Mouse (Mus musculus): ENCODE measurements at regions not wholly inside any gene's neighbourhood (a gene's known extent, or its start where the extent isn't known, plus 50 kb on each side); places are given as distances from the start of the nearest gene placed in this dataset.

DNA sequence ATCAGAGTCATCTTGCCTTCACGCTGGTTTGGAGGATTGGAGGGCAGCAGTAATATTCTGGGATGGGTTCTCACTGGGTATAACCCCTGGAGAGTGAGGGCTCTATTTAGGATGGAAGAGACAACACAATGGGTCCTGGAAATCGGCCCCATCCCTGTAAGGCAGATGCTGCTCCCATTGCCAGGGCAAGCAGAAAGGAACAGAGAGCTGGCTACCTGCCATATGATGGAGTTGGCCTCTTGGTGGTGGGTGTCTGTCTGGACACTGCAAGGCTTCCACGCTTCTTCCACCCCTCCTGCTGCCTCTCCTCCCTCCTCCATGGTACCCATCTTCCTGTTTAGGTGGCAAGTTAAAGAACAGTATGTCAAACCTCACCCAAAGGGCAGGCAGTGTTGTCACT lies 308.6 kb downstream of the Glrx3 start:
- H3K27me3 ChIP-seq (ENCODE audit: control insufficient read depth, insufficient read depth, low read depth, low read length), result no peaks in the 10 kb centered on the region
- no peak overlapping the region for H3K27ac ChIP-seq (ENCODE audit: low read length)
- H3K9me3 ChIP-seq (replicated peaks; ENCODE audit: control insufficient read depth, low read length), result no peaks in the 10 kb centered on the region
- 46% methylated on average over 3 of the region's 3 CpGs for WGBS (ENCODE audit: insufficient replicate concordance)
- no peaks in the 10 kb centered on the region for H3K36me3 ChIP-seq (ENCODE audit: control insufficient read depth, insufficient read depth)
- no peaks in the 10 kb centered on the region for H3K4me1 ChIP-seq (ENCODE audit: control insufficient read depth, low read depth, low read length)
- H3K4me2 ChIP-seq (ENCODE audit: low read depth, low read length), result no peak overlapping the region
- no peak overlapping the region for H3K4me3 ChIP-seq (ENCODE audit: low read depth, low read length)
- H3K9ac ChIP-seq (ENCODE audit: low read depth, low read length), result no peak overlapping the region
- no peak for ATAC-seq (ENCODE audit: low read depth)

DNA sequence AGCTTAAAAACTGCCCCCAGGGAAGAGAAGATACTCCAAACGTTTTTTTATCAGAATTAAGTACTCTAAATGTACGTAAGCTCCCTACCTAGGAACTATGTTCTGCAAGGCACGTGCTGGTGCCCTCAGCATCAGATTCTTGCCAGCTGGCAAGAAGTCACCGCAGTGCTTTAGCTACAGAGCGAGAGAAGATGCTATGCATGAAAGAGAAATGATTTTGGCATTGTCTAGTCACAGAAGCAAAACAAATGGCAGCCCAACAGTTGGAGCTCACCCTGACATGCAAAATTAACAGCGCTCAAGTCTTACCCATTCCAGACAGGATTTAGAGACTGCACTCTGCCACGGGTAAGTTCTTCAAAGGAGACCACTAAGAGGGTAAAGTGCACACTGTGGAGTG lies 311.5 kb downstream of the Glrx3 start:
- Histone ChIP-seq H3K27me3 (ENCODE audit: control insufficient read depth, insufficient read depth, low read depth, low read length) (no peaks in the 10 kb centered on the region), H3K4me2 (ENCODE audit: low read depth, low read length) (no peak overlapping the region), H3K27ac (ENCODE audit: low read length) (no peak overlapping the region), H3K4me1 (ENCODE audit: control insufficient read depth, low read depth, low read length) (no peaks in the 10 kb centered on the region), H3K9ac (ENCODE audit: low read depth, low read length) (no peak overlapping the region), H3K36me3 (ENCODE audit: control insufficient read depth, insufficient read depth) (no peaks in the 10 kb centered on the region), H3K9me3 (replicated peaks; ENCODE audit: control insufficient read depth, low read length) (no peaks in the 10 kb centered on the region), H3K4me3 (ENCODE audit: low read depth, low read length) (no peak overlapping the region)
- 56% methylated on average over 7 of the region's 7 CpGs for WGBS (ENCODE audit: insufficient replicate concordance)
- ATAC-seq (ENCODE audit: low read depth), result no peak

DNA sequence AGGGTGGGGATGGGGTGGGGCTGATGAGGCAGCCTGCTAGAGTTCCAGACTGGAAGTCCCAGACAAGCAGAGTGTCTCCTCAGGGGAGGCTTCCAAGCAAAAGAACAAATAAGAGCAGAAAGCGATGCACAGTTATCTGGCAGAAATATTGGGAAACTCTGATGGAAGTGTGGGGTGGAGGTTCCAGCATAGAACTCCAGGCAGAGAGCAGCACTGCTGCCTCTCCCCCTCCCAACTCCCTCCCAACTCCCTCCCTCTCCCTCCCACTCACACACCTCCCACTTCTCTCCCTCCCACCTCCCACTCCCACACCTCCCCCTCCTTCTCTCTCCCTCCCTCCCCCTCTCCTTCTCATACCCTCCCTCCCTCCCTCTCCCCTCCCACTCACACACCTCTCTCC lies 313.3 kb downstream of the Glrx3 start:
- Histone ChIP-seq H3K4me1 (ENCODE audit: control insufficient read depth, low read depth, low read length) (no peaks in the 10 kb centered on the region), H3K4me3 (ENCODE audit: low read depth, low read length) (no peak overlapping the region), H3K27me3 (ENCODE audit: control insufficient read depth, insufficient read depth, low read depth, low read length) (no peaks in the 10 kb centered on the region), H3K27ac (ENCODE audit: low read length) (no peak overlapping the region), H3K4me2 (ENCODE audit: low read depth, low read length) (no peak overlapping the region), H3K36me3 (ENCODE audit: control insufficient read depth, insufficient read depth) (no peaks in the 10 kb centered on the region), H3K9ac (ENCODE audit: low read depth, low read length) (no peak overlapping the region), H3K9me3 (replicated peaks; ENCODE audit: control insufficient read depth, low read length) (no peaks in the 10 kb centered on the region)
- no peak for ATAC-seq (ENCODE audit: low read depth)
- WGBS (ENCODE audit: insufficient replicate concordance), result 50% methylated on average over 1 of the region's 1 CpGs

DNA sequence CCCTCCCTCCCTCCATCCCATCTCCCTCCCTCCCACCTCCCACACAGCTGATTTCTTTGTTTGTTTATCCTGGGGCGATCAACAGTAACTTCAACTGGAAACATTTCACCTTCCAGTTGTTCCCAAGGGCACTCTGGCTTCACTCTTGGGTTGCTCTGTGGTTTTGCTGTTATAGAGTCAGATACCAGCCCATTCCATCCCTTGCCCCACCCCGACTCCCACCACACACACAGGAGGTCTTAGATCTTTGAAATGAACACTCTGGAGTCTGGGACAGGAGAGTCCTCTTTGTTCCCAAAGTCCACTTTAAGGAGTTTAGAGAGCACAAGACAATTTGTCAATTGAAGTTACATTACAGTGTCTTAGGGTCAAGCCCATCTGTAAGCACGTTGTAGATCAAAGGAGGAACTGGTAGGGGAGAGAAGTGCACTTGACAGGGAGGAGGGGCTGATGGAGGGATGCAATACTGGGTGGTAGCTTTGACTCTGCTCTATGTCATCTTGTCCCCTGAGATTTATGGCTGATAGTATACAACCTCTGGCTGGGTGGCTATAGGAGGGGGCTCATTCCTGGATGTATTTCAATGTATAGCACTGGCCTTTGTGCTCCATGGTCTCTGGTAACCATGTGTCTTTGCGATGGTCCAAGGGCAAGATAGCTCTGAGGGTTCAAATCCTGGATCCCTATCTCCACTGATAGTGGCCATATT lies 313.9 kb downstream of the Glrx3 start:
- H3K27ac ChIP-seq (ENCODE audit: low read length), result no peak overlapping the region
- no peak overlapping the region for H3K4me3 ChIP-seq (ENCODE audit: low read depth, low read length)
- H3K36me3 ChIP-seq (ENCODE audit: control insufficient read depth, insufficient read depth), result no peaks in the 10 kb centered on the region
- no peak for ATAC-seq (ENCODE audit: low read depth)
- no peaks in the 10 kb centered on the region for H3K27me3 ChIP-seq (ENCODE audit: control insufficient read depth, insufficient read depth, low read depth, low read length)
- no peaks in the 10 kb centered on the region for H3K9me3 ChIP-seq (replicated peaks; ENCODE audit: control insufficient read depth, low read length)
- H3K4me1 ChIP-seq (ENCODE audit: control insufficient read depth, low read depth, low read length), result no peaks in the 10 kb centered on the region
- H3K9ac ChIP-seq (ENCODE audit: low read depth, low read length), result no peak overlapping the region
- WGBS (ENCODE audit: insufficient replicate concordance), result 31% methylated on average over 4 of the region's 4 CpGs
- H3K4me2 ChIP-seq (ENCODE audit: low read depth, low read length), result no peak overlapping the region

DNA sequence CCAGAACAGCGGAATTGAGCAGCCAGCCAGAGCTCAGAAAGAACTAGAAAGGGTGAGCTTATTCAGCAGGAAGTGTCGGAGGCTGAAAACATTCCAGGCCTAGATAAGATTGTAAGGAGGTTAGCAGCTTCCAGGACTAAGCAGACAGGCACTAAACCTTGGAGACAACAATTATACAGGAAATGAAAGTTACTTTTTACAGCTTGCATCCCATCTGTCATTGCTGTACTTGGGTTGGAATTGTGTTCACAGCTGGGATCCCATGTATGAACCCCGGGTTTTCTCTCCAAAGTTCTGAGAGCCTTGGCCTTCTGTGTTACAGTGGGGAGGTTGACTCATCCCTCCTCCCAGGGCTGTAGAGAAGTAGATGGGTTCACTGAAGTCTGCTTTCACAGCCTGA lies 328.5 kb downstream of the Glrx3 start:
- WGBS (ENCODE audit: insufficient replicate concordance), result 35% methylated on average over 3 of the region's 3 CpGs
- H3K9ac ChIP-seq (ENCODE audit: low read depth, low read length), result no peak overlapping the region
- no peak overlapping the region for H3K4me3 ChIP-seq (ENCODE audit: low read depth, low read length)
- no peaks in the 10 kb centered on the region for H3K4me1 ChIP-seq (ENCODE audit: control insufficient read depth, low read depth, low read length)
- H3K4me2 ChIP-seq (ENCODE audit: low read depth, low read length), result no peak overlapping the region
- no peak overlapping the region for H3K27ac ChIP-seq (ENCODE audit: low read length)
- no peaks in the 10 kb centered on the region for H3K36me3 ChIP-seq (ENCODE audit: control insufficient read depth, insufficient read depth)
- ATAC-seq (ENCODE audit: low read depth), result no peak
- no peaks in the 10 kb centered on the region for H3K9me3 ChIP-seq (replicated peaks; ENCODE audit: control insufficient read depth, low read length)
- no peaks in the 10 kb centered on the region for H3K27me3 ChIP-seq (ENCODE audit: control insufficient read depth, insufficient read depth, low read depth, low read length)

DNA sequence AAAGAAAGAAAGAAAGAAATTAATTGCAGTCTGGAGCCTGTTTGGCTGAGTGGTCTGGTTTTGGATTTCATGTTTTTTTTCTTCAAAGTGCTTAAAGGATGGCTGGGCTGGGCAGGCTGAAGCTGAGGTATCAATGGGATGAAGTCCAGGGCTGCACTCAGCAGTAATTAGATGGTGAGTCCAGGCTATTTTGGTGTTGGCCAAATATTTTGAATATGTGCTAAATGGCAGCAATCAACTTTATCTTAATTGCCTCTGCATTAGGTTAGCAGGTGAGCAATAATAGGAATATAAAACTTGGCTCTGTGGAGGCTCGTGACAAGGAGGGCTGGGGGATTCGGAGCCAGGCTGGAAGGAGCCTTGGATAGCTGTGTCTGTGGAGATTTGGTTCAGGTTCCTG lies 329.3 kb downstream of the Glrx3 start:
- Histone ChIP-seq H3K27ac (ENCODE audit: low read length) (no peak overlapping the region), H3K4me1 (ENCODE audit: control insufficient read depth, low read depth, low read length) (no peaks in the 10 kb centered on the region), H3K4me3 (ENCODE audit: low read depth, low read length) (no peak overlapping the region), H3K9me3 (replicated peaks; ENCODE audit: control insufficient read depth, low read length) (no peaks in the 10 kb centered on the region), H3K36me3 (ENCODE audit: control insufficient read depth, insufficient read depth) (no peaks in the 10 kb centered on the region), H3K27me3 (ENCODE audit: control insufficient read depth, insufficient read depth, low read depth, low read length) (no peaks in the 10 kb centered on the region), H3K9ac (ENCODE audit: low read depth, low read length) (no peak overlapping the region), H3K4me2 (ENCODE audit: low read depth, low read length) (no peak overlapping the region)
- 67% methylated on average over 2 of the region's 2 CpGs for WGBS (ENCODE audit: insufficient replicate concordance)
- ATAC-seq (ENCODE audit: low read depth), result no peak

DNA sequence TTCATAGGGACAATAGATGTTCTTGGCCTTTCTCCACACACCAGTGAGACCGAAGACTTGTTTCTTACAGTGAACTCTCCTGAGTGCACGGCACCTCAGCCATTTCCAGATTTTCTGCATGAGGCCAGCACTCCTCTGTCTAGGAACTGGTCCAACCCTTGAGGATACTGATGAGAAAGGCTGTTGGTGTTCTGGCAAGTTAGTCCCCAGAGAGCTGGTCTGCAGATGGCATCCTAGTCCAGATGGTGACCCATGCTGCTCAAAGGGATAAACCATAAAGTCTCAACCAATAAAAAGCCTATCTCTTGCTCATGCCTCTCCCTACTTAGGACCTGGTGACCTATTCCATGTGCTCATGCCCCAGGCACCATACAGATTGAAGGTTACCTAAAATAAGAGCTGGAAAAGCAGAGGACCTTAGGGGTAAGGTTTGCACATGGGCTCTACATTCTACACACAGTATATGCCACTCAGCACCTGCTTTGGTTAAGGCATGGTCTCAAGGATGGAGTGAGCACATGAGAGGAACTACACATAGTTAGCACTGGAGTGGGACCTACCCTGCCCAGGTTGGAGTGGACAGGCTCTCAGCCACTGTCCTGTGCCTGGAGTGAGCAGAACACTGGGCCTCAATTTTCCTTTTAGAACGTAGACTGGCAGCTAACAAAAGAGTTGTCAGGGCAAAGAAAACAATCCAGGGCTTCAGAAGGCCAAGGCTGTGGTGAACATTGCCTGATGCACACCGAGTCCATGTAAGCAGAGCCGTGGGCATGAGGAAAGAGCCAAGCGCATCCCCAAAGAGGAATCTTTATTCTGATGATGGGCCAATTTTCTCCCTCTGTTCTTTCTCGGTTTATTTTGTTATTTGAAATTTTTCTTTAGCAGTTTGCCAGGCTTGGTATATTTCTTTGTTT lies 335.9 kb downstream of the Glrx3 start:
- no peaks in the 10 kb centered on the region for H3K27me3 ChIP-seq (ENCODE audit: control insufficient read depth, insufficient read depth, low read depth, low read length)
- 62% methylated on average over 7 of the region's 7 CpGs for WGBS (ENCODE audit: insufficient replicate concordance)
- no peak for ATAC-seq (ENCODE audit: low read depth)
- H3K4me3 ChIP-seq (ENCODE audit: low read depth, low read length), result no peak overlapping the region
- H3K36me3 ChIP-seq (ENCODE audit: control insufficient read depth, insufficient read depth), result no peaks in the 10 kb centered on the region
- no peaks in the 10 kb centered on the region for H3K9me3 ChIP-seq (replicated peaks; ENCODE audit: control insufficient read depth, low read length)
- H3K27ac ChIP-seq (ENCODE audit: low read length), result no peak overlapping the region
- no peaks in the 10 kb centered on the region for H3K4me1 ChIP-seq (ENCODE audit: control insufficient read depth, low read depth, low read length)
- H3K9ac ChIP-seq (ENCODE audit: low read depth, low read length), result no peak overlapping the region
- no peak overlapping the region for H3K4me2 ChIP-seq (ENCODE audit: low read depth, low read length)

DNA sequence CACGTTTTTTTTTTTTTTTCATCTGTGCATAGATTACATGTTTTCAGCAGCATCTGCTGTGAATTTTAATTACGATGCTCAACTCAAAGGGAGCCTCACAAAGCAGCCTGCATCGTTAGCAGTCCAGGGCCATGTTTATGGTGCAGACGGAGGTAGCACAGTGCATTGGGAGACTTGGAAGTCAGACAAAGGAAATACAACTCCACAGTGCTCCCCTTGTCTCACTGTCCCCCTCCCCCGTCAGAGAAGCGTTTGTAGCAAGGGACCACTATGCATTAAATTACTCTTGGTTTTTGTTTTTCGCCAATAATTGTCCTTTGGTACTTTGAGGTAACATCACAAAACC lies 336.5 kb downstream of the Glrx3 start:
- Histone ChIP-seq H3K27me3 (ENCODE audit: control insufficient read depth, insufficient read depth, low read depth, low read length) (no peaks in the 10 kb centered on the region), H3K4me2 (ENCODE audit: low read depth, low read length) (no peak overlapping the region), H3K9me3 (replicated peaks; ENCODE audit: control insufficient read depth, low read length) (no peaks in the 10 kb centered on the region), H3K4me1 (ENCODE audit: control insufficient read depth, low read depth, low read length) (no peaks in the 10 kb centered on the region), H3K27ac (ENCODE audit: low read length) (no peak overlapping the region), H3K4me3 (ENCODE audit: low read depth, low read length) (no peak overlapping the region), H3K9ac (ENCODE audit: low read depth, low read length) (no peak overlapping the region), H3K36me3 (ENCODE audit: control insufficient read depth, insufficient read depth) (no peaks in the 10 kb centered on the region)
- WGBS (ENCODE audit: insufficient replicate concordance), result 46% methylated on average over 7 of the region's 7 CpGs
- ATAC-seq (ENCODE audit: low read depth), result no peak

DNA sequence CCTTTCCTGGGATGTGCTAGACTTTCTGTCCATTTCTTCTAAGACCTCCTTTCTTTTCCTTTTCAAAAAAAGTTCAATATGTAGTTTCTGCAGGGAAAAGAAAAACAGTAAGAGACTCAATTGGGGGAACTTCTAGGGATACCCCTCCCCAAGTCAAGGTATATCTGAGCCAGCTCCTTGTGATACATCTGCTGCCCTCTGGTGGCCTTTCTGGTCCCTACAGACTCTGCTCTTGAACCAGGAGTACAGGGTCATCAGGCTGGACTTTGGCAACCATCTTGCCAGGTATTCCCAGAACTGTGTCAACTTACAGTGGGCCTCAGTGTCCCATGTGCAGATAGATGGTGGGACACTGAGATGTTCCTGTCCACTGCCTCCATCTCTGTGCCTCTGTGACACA lies 346.5 kb downstream of the Glrx3 start:
- no peaks in the 10 kb centered on the region for H3K27me3 ChIP-seq (ENCODE audit: control insufficient read depth, insufficient read depth, low read depth, low read length)
- ATAC-seq (ENCODE audit: low read depth), result no peak
- H3K36me3 ChIP-seq (ENCODE audit: control insufficient read depth, insufficient read depth), result no peaks in the 10 kb centered on the region
- no peak overlapping the region for H3K4me2 ChIP-seq (ENCODE audit: low read depth, low read length)
- no peaks in the 10 kb centered on the region for H3K9me3 ChIP-seq (replicated peaks; ENCODE audit: control insufficient read depth, low read length)
- H3K27ac ChIP-seq (ENCODE audit: low read length), result no peak overlapping the region
- no peaks in the 10 kb centered on the region for H3K4me1 ChIP-seq (ENCODE audit: control insufficient read depth, low read depth, low read length)
- no peak overlapping the region for H3K4me3 ChIP-seq (ENCODE audit: low read depth, low read length)
- H3K9ac ChIP-seq (ENCODE audit: low read depth, low read length), result no peak overlapping the region

Data from liver, embryonic 16.5 days (tissue).